Mouse (Mus musculus): ENCODE results near the gene Amd1. TPM values are rescaled to one million over a fixed set of nuclear protein-coding genes. Genes with fewer than 3 reads are reported as not detected.

Gene Amd1
- total and polyA plus RNA-seq, 3 experiments = 2.0 to 47.5 (median 39.5) TPM

- no peak for DNase-seq
Observed at GRCm38 (mm10) chr10:40250969-40251368, 51.0 kb downstream of the Amd1 start.

- DNase-seq = no peak
Observed at GRCm38 (mm10) chr10:40249625-40250024, 52.4 kb downstream of the Amd1 start.

- DNase-seq = no peak
Observed at GRCm38 (mm10) chr10:40247166-40247716, 54.7 kb downstream of the Amd1 start.

GRCm38 (mm10) chr10:40246374-40247165 is 55.4 kb downstream of the Amd1 start, which contains the start of gene Rpf2:
TSS of gene Rpf2 (minus strand) at chr10:40247036.
- peak; percentile 88 for DNase-seq

GRCm38 (mm10) chr10:40237826-40238225 is 64.2 kb downstream of the Amd1 start:
- peak; percentile 54 for DNase-seq

Other genes with a start within 250 kb of the Amd1 start
- gene Slc16a10, start 159.9 kb downstream of the Amd1 start, total RNA-seq (2021) = 10 to 100 TPM; 21.1 to 24.2 TPM
- 6.8 and 11.5 TPM in 2 replicates for gene Slc16a10, start 159.9 kb downstream of the Amd1 start, polyA plus RNA-seq (2012; rRNA removed)
- 10 to 100 TPM; 23.2 to 27.7 TPM for gene Rpf2, start 55.1 kb downstream of the Amd1 start, total RNA-seq (2021)
- 0.61 and 0.97 TPM in 2 replicates for gene Rpf2, start 55.1 kb downstream of the Amd1 start, polyA plus RNA-seq (2012; rRNA removed)
- 10 to 100 TPM; 39.4 to 46.8 TPM for gene Gtf3c6, start 44.1 kb downstream of the Amd1 start, total RNA-seq (2021)
- 3.6 and 4.0 TPM in 2 replicates for gene Gtf3c6, start 44.1 kb downstream of the Amd1 start, polyA plus RNA-seq (2012; rRNA removed)
- gene Cdk19, start 37.4 kb upstream of the Amd1 start, total RNA-seq (2021) = 10 to 100 TPM in 1 of 2 experiments, 1 to 10 TPM in 1; 8.7 to 12.7 TPM
- gene Cdk19, start 37.4 kb upstream of the Amd1 start, polyA plus RNA-seq (2012; rRNA removed) = 5.2 and 5.8 TPM in 2 replicates

Measured in adrenal gland, adult 2 months (tissue).